Mouse (Mus musculus): ENCODE measurements at regions not wholly inside any gene's neighbourhood (a gene's known extent, or its start where the extent isn't known, plus 50 kb on each side); places are given as distances from the start of the nearest gene placed in this dataset.

DNA sequence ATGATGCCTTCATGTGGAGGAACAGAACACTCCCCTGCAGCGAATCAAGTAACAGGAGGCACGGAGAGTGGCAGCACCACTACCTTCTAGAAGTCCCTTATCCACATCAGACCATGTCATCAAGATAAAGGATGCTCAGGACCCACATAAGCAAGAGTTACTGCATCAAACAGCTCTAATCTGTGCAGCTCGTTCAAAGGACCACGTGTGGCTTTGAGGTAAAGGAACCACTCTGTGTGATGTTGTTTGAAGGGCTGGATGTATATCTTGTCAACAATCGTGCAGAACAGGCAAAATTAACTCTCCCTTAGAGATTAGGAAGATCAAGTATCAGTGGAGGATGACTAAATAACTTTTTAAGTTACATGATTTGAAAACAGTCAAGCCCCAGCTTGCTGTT, 68.8 kb upstream of the Cd44 start:
- Histone ChIP-seq H3K27me3 (ENCODE audit: control insufficient read depth, insufficient read depth, low read length, poor library complexity, severe bottlenecking) (no peaks in the 10 kb centered on the region), H3K36me3 (ENCODE audit: control insufficient read depth, insufficient read depth, low read length, poor library complexity, severe bottlenecking) (no peaks in the 10 kb centered on the region)
- no peak for DNase-seq (ENCODE audit: low read depth, low spot score)

DNA sequence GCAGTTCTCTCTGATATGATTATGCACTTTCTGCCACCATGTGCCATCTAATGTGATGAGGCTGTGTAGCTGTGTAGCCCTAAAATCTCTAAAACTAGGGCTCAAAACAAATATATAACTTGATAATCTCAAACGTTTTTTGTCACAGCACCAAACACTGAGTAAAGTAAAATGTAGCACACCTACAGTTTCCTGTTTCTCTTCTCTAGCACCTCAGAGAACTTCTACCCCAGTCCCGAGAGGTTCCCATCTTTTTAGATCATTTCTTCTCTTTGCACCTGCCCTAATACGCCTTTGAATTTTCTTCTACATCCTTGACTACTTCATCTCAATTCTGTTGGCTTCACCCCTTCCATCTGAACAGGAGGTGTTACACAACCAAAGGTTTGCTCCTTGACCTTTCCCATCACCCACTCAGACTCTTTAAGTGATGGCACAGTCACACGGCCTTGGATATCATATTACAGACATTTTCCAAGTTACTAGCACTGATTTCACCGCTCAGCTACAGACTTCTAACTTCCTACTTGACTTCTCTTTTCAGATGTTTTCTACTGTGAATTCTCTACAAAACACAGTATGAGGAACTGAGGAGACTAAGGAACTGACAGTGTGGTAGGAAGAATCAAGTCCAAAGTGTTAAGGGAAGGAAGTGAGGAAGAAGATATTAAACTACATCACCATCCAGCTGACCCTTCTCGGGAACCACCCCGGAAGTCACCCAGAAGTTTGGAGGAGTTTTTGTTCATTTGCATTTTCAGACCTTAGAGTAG, 66.7 kb upstream of the Cd44 start:
- DNase-seq (ENCODE audit: low read depth, low spot score): peak; percentile 70
- Histone ChIP-seq H3K27me3 (ENCODE audit: control insufficient read depth, insufficient read depth, low read length, poor library complexity, severe bottlenecking) (no peaks in the 10 kb centered on the region), H3K36me3 (ENCODE audit: control insufficient read depth, insufficient read depth, low read length, poor library complexity, severe bottlenecking) (no peaks in the 10 kb centered on the region)

DNA sequence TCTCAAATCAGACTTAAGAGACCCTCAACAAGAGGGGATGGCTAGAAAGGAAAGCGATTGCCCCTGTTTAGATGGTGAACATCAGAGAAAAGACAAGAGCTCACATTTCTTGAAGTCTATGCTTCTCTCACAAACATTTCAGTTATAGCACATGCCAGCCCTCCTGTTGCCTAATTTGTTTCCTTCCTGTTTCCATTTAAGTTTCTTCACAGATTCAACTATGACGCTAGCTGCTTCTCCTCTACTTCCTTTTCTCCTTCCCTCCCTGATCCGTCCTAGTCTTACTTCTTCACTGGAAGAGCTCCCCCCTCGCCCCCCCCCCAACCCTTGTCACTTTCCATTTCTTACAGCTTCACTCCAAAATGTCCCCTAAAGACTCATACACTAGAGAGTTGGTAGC, 66.0 kb upstream of the Cd44 start:
- H3K36me3 ChIP-seq (ENCODE audit: control insufficient read depth, insufficient read depth, low read length, poor library complexity, severe bottlenecking): no peaks in the 10 kb centered on the region
- H3K27me3 ChIP-seq (ENCODE audit: control insufficient read depth, insufficient read depth, low read length, poor library complexity, severe bottlenecking): no peaks in the 10 kb centered on the region
- DNase-seq (ENCODE audit: low read depth, low spot score): peak; percentile 39

DNA sequence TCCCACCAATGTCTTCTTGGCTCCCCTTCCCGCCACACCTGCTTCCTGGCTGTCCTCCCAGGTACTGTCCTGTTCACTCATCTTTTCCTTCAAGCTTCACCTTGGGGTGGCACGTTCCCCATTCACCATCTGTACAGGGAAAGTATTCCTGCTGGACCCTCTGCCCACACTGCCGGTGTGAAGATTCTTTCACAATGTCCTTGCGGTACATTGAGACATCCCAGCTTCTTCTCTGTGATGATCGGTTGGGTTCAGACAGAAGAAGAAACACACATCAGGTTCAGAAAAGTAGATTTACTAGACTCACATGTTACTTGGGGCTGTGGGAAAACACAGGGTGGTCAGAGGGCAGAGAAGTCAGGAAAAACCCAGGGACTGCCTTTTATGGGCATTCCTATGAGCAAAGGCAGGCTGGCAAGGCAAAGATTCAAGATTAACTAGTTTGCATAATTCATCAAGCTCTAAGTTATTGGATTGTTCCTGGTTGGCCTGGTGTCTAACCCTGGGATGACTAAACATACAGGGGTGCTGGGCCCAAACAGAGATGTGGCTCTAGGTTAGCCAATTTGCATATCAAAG, 57.7 kb upstream of the Cd44 start:
- DNase-seq (ENCODE audit: low read depth, low spot score): no peak
- H3K27me3 ChIP-seq (ENCODE audit: control insufficient read depth, insufficient read depth, low read length, poor library complexity, severe bottlenecking): no peaks in the 10 kb centered on the region

DNA sequence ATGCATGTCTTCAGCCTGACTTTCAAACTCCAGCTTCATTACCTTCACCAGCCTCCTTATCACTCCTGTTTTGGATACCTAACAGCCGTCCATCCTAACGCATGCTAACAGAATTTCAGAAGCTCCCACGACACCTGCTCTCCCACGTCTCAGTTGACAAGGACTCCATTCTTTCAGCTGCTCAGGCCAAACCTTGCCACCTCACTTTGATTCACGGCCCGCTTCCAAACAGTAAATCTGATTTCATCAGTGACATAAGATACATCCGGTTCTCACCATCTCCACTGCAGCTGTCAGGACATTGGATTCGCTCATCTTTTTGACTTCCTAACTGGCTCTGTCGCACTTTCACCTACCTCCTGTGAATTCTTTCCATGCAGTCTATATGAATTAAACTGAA, 57.1 kb upstream of the Cd44 start:
- Histone ChIP-seq H3K27me3 (ENCODE audit: control insufficient read depth, insufficient read depth, low read length, poor library complexity, severe bottlenecking) (no peaks in the 10 kb centered on the region), H3K36me3 (ENCODE audit: control insufficient read depth, insufficient read depth, low read length, poor library complexity, severe bottlenecking) (no peaks in the 10 kb centered on the region)
- DNase-seq (ENCODE audit: low read depth, low spot score): no peak

More for the DNA sequence above, 57.7 kb upstream of the Cd44 start:
- no peaks in the 10 kb centered on the region for H3K36me3 ChIP-seq (ENCODE audit: control insufficient read depth, insufficient read depth, low read length, poor library complexity, severe bottlenecking)

DNA sequence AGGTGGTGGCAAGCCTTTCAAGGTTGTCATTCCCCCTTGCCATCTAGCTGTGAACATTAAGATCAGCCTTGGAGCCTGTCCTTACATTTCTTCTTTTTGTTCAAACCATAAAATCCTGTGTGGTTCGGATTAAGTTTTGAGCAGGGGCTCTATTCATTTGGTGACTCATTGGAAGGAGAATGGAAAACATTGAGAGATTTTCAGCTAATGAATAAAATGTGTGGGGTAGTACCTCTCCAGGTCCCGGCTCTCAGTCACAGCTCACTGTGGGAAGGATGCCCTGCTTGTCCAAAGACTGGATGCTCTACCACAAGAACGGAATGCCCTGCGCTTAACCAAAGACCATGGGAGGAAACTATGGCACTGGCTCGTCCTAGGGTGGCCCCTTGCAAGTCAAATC, 56.3 kb upstream of the Cd44 start:
- Histone ChIP-seq H3K27me3 (ENCODE audit: control insufficient read depth, insufficient read depth, low read length, poor library complexity, severe bottlenecking) (no peaks in the 10 kb centered on the region), H3K36me3 (ENCODE audit: control insufficient read depth, insufficient read depth, low read length, poor library complexity, severe bottlenecking) (no peaks in the 10 kb centered on the region)
- DNase-seq (ENCODE audit: low read depth, low spot score): no peak

DNA sequence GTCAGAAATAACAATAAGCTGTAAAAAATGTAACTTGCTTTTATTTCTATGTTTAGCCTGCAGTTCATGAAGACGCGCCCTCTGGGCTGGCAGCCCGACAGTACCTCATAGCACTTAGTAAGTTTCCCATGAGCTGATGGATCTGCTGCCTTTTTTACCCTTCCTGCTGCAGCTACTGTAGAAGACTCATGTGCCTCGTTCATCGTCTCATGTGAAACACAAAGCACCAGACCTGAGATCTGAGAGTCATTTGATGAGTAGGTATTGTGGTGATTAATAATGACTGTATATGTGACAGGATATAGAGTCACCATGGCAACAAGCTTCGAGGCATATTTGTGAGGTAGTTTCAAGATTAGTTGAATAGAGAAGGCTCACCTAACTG, 55.4 kb upstream of the Cd44 start:
- Histone ChIP-seq H3K36me3 (ENCODE audit: control insufficient read depth, insufficient read depth, low read length, poor library complexity, severe bottlenecking) (no peaks in the 10 kb centered on the region), H3K27me3 (ENCODE audit: control insufficient read depth, insufficient read depth, low read length, poor library complexity, severe bottlenecking) (no peaks in the 10 kb centered on the region)
- DNase-seq (ENCODE audit: low read depth, low spot score): peak; percentile 30

DNA sequence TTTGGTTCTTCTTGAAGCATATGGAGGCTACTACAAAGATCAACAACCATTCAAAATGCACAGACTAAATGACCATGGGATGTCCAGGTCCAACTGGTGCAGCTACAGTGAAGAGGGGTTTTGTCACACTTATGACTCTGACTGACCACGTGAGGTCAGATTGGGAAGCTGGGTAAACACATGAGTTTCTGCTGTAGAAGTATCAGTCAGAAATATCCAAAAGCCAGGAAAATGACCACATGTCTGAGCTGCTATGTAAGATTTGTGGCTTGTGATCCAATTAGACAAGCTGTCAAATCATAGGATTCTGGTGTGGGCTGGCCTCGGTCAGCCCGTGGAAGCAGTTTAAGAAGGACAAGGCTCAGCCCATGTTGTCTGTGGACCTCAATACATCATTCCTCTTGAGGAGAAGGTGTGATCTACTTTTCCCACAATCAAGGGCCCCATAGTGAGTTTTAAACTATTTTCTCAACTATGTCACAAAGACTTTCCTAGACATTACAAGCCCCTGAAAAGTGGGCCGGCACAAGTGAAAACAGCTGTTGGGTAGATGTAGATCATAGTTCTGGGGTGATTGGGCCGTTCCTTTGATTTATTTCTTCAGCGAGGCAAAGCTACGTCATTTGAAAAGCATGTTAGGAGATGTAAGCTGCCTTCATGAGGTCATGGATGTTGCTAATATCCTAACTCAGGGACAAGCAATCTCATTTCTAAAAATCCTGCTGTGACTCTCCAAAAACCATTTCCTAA, 54.8 kb upstream of the Cd44 start:
- DNase-seq (ENCODE audit: low read depth, low spot score): no peak
- Histone ChIP-seq H3K27me3 (ENCODE audit: control insufficient read depth, insufficient read depth, low read length, poor library complexity, severe bottlenecking) (no peaks in the 10 kb centered on the region), H3K36me3 (ENCODE audit: control insufficient read depth, insufficient read depth, low read length, poor library complexity, severe bottlenecking) (no peaks in the 10 kb centered on the region)

DNA sequence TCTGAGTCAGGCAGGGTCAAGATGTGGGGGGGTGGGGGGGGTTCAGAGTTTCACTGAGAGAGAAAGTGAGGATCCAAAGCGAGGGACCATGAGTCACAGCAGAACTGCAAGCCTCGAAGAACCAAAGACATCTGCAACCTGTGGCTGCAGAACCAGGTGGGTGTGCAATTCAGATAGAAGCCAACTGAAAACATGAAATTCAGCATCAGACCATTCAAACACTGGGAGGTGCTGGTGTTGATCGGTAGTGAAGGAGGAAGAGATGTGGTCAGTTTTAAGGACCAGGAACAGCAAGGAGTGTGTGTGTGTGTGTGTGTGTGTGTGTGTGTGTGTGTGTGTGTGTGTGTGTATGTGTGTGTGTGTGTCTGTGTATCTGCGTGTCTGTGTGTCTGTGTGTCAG, 53.8 kb upstream of the Cd44 start:
- H3K27me3 ChIP-seq (ENCODE audit: control insufficient read depth, insufficient read depth, low read length, poor library complexity, severe bottlenecking): no peaks in the 10 kb centered on the region
- no peaks in the 10 kb centered on the region for H3K36me3 ChIP-seq (ENCODE audit: control insufficient read depth, insufficient read depth, low read length, poor library complexity, severe bottlenecking)
- DNase-seq (ENCODE audit: low read depth, low spot score): no peak

All from splenic B cell, adult 2 months (primary cell).